Mouse (Mus musculus) layer of hippocampus, postnatal 36 days (tissue): ENCODE measurements around the gene Flnb. TPM values are rescaled to one million over a fixed set of nuclear protein-coding genes. Genes with fewer than 3 reads are reported as not detected.

Experiments used
- DNase-seq, 2 experiments: peaks; one replicate each; pipeline ENCODE4 v3.0.0; 2022
- total RNA-seq, 2 experiments: library from RNA; stranded (reverse); gene quantifications; 2 replicates each; pipeline ENCODE4 v1.2.3; 2021

The Flnb gene
- total RNA-seq = 10 to 100 TPM; 37.0 to 73.4 TPM

- DNase-seq = peak; percentile 95 to 96
Observed at GRCm38 (mm10) chr14:7817770-7818462, at the start of gene Flnb. TSS of gene Flnb (plus strand) at chr14:7817957.

- peak; percentile 29 to 36 for DNase-seq
Observed at GRCm38 (mm10) chr14:7773714-7774389, 43.9 kb upstream of the Flnb start.

GRCm38 (mm10) chr14:7786073-7786472 is 31.7 kb upstream of the Flnb start:
- DNase-seq = no peak

- DNase-seq = no peak
Observed at GRCm38 (mm10) chr14:7789266-7790030, 28.3 kb upstream of the Flnb start.

- no peak for DNase-seq
Observed at GRCm38 (mm10) chr14:7791061-7791531, 26.7 kb upstream of the Flnb start.

- peak; percentile 10 to 11 for DNase-seq
Observed at GRCm38 (mm10) chr14:7791532-7792159, 26.1 kb upstream of the Flnb start, which contains the start of gene Gm26661. TSS of gene Gm26661 (plus strand) at chr14:7791587.

- no peak for DNase-seq
Observed at GRCm38 (mm10) chr14:7795961-7796360, 21.8 kb upstream of the Flnb start.

- no peak for DNase-seq
Observed at GRCm38 (mm10) chr14:7800611-7801010, 17.1 kb upstream of the Flnb start.

- peak; percentile 26 to 35 for DNase-seq
Observed at GRCm38 (mm10) chr14:7801831-7802230, 15.9 kb upstream of the Flnb start.

GRCm38 (mm10) chr14:7803874-7804557 is 13.7 kb upstream of the Flnb start:
- DNase-seq = no peak

- DNase-seq = no peak
Observed at GRCm38 (mm10) chr14:7804558-7804905, 13.2 kb upstream of the Flnb start.

GRCm38 (mm10) chr14:7807711-7808110 is 10.0 kb upstream of the Flnb start:
- DNase-seq = no peak

- no peak for DNase-seq
Observed at GRCm38 (mm10) chr14:7808501-7808981, 9.2 kb upstream of the Flnb start.

- no peak for DNase-seq
Observed at GRCm38 (mm10) chr14:7809043-7809955, 8.5 kb upstream of the Flnb start.

GRCm38 (mm10) chr14:7818463-7819121 is 835 bp downstream of the Flnb start:
- DNase-seq = no peak

GRCm38 (mm10) chr14:7819446-7819845 is 1.7 kb downstream of the Flnb start:
- no peak for DNase-seq

GRCm38 (mm10) chr14:7821341-7821740 is 3.6 kb downstream of the Flnb start:
- no peak for DNase-seq

GRCm38 (mm10) chr14:7822693-7823092 is 4.9 kb downstream of the Flnb start:
- DNase-seq = no peak

GRCm38 (mm10) chr14:7824651-7825268 is 7.0 kb downstream of the Flnb start:
- no peak for DNase-seq
